Mouse (Mus musculus): ENCODE measurements around the gene Gm20388. TPM values are rescaled to one million over a fixed set of nuclear protein-coding genes. Genes with fewer than 3 reads are reported as not detected.

The Gm20388 gene
- polyA plus RNA-seq, 1 experiment: 59.3 TPM

GRCm38 (mm10) chr8:119964859-119965258, 54.2 kb downstream of the Gm20388 start:
- no peak for TF ChIP-seq POLR2A (IDR thresholded peaks at IDR 0.05; ENCODE audit: borderline replicate concordance, extremely low read depth, insufficient read depth, insufficient read length, poor library complexity, severe bottlenecking)
- no peak for TF ChIP-seq CTCF (IDR thresholded peaks at IDR 0.05; ENCODE audit: borderline replicate concordance, extremely low read depth, insufficient read depth, insufficient read length)
- DNase-seq (ENCODE audit: low read depth): no peak

DNA sequence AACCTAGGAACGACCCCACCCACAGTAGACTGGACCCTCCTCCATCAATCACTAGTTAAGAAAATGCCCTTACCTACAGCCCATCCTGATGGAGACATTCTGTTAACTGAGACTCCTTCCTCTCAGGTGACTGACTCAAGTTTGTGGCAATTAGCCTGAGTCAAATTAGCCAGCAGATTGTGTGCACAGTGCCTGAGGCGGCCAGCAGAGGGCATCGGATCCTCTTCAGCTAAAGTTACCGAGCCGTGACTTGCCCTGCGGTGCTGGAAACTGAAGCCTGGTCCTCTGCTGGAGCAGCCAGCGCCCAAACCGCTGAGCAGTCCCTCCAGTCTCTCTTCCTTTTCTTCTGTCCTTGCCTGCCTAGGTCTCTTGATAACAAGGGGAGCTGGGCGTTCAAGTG, 56.8 kb downstream of the Gm20388 start:
- no peak for DNase-seq (ENCODE audit: low read depth)
- TF ChIP-seq CTCF (IDR thresholded peaks at IDR 0.05; ENCODE audit: borderline replicate concordance, extremely low read depth, insufficient read depth, insufficient read length) (no peak), POLR2A (IDR thresholded peaks at IDR 0.05; ENCODE audit: borderline replicate concordance, extremely low read depth, insufficient read depth, insufficient read length, poor library complexity, severe bottlenecking) (no peak)

DNA sequence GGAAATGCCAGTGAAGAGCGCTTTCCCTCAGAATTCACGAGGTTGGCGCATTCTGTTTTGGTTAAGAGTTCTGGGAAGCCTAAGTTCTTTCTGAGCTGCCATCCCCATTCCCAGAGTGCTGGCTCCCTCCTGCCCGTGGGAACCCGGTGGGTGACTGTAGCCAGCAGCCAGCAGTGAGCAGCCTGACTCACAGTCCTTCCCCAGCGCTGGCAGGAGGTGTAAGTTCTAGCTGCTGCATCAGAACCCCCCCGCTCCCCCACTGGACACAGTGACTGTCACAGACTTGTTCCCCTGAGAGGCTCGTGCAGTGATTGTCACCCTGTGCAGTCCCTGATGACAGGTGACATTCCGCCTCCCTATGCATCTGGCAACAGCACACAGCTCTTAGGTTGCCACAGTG, 59.5 kb downstream of the Gm20388 start:
- no peak for TF ChIP-seq CTCF (IDR thresholded peaks at IDR 0.05; ENCODE audit: borderline replicate concordance, extremely low read depth, insufficient read depth, insufficient read length)
- TF ChIP-seq POLR2A (IDR thresholded peaks at IDR 0.05; ENCODE audit: borderline replicate concordance, extremely low read depth, insufficient read depth, insufficient read length, poor library complexity, severe bottlenecking): no peak
- no peak for DNase-seq (ENCODE audit: low read depth)

DNA sequence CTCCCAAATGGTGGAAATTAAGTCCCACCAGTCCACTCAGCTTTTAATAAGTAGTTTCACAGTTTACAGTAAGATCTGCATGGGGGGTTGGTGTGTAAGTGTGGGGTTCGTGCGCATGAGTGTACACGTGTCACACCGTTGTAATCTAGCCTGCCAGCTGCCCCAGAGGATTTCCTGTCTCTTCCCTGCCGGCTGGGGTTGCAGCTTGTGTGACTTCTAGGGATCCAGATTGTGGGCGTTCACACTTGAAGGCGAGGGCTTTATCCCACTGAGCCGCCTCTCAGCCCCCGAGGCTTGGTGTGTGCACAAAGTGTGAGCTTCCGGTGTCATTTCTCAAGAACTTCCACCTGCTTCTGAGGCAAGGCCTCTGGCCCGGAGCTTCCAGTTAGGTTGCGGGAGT, 61.9 kb downstream of the Gm20388 start:
- no peak for DNase-seq (ENCODE audit: low read depth)
- no peak for TF ChIP-seq POLR2A (IDR thresholded peaks at IDR 0.05; ENCODE audit: borderline replicate concordance, extremely low read depth, insufficient read depth, insufficient read length, poor library complexity, severe bottlenecking)
- TF ChIP-seq CTCF (IDR thresholded peaks at IDR 0.05; ENCODE audit: borderline replicate concordance, extremely low read depth, insufficient read depth, insufficient read length): no peak

DNA sequence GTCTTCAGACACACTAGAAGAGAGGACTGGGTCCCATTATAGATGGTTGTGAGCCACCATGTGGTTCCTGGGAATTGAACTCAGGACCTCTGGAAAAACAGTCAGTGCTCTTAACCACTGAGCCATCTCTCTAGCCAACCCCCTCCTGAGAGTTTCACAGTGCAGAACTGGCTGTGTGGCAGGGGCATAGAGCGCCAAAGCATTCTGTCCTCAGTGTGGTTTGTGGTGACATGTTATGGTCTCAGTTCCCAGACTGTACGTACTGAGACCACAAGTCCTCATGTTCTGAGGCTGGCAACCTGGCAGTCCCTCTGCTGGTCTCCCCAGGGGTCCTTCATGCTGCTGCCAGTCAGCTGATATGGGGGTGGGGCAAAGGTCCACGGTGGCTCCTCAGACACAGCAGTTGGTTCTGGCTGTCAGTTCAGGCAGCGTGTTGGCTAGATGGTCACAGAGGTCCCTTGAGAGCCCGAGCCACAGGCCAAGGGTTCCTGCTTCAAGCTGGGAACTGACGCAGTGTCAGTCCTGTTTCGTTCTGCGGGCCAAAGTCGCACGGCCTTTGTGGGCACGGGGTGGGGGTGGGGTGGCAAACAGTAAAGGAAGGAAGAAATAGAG, 68.2 kb downstream of the Gm20388 start:
- no peak for DNase-seq (ENCODE audit: low read depth)
- no peak for TF ChIP-seq POLR2A (IDR thresholded peaks at IDR 0.05; ENCODE audit: borderline replicate concordance, extremely low read depth, insufficient read depth, insufficient read length, poor library complexity, severe bottlenecking)

DNA sequence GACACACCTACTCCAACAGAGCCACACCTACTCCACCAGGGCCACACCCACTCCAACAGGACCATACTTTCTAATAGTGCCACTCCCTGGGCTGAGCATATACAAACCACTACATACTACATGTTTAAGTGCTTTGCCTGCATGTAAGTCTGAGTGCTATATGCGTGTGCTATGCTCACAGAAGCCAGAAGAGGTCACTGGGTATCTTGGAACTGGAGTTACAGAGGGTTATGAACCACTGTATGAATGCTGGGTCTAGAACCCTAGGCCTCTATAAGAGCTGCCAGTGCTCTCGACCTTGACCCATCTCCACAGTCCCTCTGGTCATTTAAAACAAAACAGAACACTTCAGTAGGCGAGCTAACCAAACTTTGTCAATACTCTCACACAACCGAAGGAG, 70.6 kb downstream of the Gm20388 start:
- DNase-seq (ENCODE audit: low read depth): no peak
- TF ChIP-seq POLR2A (IDR thresholded peaks at IDR 0.05; ENCODE audit: borderline replicate concordance, extremely low read depth, insufficient read depth, insufficient read length, poor library complexity, severe bottlenecking) (no peak), CTCF (IDR thresholded peaks at IDR 0.05; ENCODE audit: borderline replicate concordance, extremely low read depth, insufficient read depth, insufficient read length) (peak; percentile 10; the same call in 1 of the 2 replicates)

- TF ChIP-seq CTCF (IDR thresholded peaks at IDR 0.05; ENCODE audit: borderline replicate concordance, extremely low read depth, insufficient read depth, insufficient read length) (peak; percentile 28; the same call in 1 of the 2 replicates), POLR2A (IDR thresholded peaks at IDR 0.05; ENCODE audit: borderline replicate concordance, extremely low read depth, insufficient read depth, insufficient read length, poor library complexity, severe bottlenecking) (no peak)
Measured at GRCm38 (mm10) chr8:119984085-119984484, 73.4 kb downstream of the Gm20388 start.

DNA sequence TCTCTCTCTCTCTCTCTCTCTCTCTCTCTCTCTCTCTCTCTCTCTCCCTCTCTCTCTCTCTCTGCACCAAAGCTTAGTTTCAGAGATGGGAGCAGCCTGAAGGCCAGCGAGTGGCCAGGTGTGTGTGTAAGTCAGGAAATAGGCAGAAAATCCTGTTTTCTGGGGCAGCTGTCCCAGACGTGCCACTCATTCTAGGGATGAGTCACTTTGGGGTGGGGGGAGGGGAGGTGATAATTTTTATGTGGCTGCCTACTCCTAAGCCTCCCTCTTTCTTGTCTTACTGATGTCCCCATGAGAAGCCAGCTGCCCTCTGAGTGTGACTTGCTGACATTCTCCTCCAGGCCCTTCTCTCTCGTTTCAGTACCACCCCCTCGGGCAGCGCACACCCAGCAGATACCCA, 75.5 kb downstream of the Gm20388 start:
- TF ChIP-seq CTCF (IDR thresholded peaks at IDR 0.05; ENCODE audit: borderline replicate concordance, extremely low read depth, insufficient read depth, insufficient read length) (no peak), POLR2A (IDR thresholded peaks at IDR 0.05; ENCODE audit: borderline replicate concordance, extremely low read depth, insufficient read depth, insufficient read length, poor library complexity, severe bottlenecking) (no peak)
- no peak for DNase-seq (ENCODE audit: low read depth)

More at GRCm38 (mm10) chr8:119984085-119984484, 73.4 kb downstream of the Gm20388 start:
- no peak for DNase-seq (ENCODE audit: low read depth)

DNA sequence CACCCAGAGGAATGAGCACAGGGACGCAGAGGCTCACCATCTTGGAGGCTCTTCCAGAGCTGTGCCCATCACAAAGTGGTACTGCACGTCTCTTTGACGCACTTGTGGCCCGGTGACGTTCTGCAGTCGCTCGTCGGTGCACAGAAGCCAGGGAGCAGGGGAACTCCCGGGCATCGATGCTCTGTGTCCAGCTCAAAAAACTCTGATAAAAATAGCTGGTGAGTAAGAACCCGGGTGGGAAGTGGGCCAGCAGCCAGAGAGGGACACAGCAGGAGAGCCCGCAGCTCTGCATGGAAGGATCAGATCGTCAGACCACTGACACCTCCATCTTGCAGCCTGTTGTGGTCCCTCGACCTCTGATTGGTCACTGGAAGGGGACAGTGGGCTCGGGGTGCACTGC, 77.4 kb downstream of the Gm20388 start:
- no peak for DNase-seq (ENCODE audit: low read depth)
- TF ChIP-seq CTCF (IDR thresholded peaks at IDR 0.05; ENCODE audit: borderline replicate concordance, extremely low read depth, insufficient read depth, insufficient read length) (no peak), POLR2A (IDR thresholded peaks at IDR 0.05; ENCODE audit: borderline replicate concordance, extremely low read depth, insufficient read depth, insufficient read length, poor library complexity, severe bottlenecking) (no peak)

DNA sequence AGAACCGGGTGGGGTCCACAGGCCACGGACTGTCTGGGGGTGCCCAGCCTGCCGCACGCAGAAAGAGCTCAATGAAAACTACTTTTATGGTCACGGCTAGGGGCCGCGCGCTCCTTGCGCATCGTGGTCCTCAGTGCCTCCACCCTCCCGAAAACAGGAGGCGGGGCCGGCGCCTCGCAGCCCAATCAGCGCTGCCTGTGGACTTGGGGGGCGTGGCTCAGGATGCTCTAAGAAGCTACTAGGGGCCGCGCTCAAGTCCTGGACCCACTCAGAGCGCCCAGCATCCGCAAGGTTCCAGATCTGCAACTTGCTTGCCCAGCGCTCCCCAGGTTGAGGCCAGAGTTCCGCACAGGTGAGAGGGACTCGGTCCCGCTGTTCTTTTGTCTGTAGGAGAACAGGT, 81.6 kb downstream of the Gm20388 start, which contains the start of gene Crispld2:
Crispld2 (plus strand) TSS at position 190 of the 400 bp plus-strand sequence.
- peak; percentile 95 for DNase-seq (ENCODE audit: low read depth)
- TF ChIP-seq CTCF (IDR thresholded peaks at IDR 0.05; ENCODE audit: borderline replicate concordance, extremely low read depth, insufficient read depth, insufficient read length): no peak
- no peak for TF ChIP-seq POLR2A (IDR thresholded peaks at IDR 0.05; ENCODE audit: borderline replicate concordance, extremely low read depth, insufficient read depth, insufficient read length, poor library complexity, severe bottlenecking)

GRCm38 (mm10) chr8:119994114-119994513, 83.5 kb downstream of the Gm20388 start:
- TF ChIP-seq POLR2A (IDR thresholded peaks at IDR 0.05; ENCODE audit: borderline replicate concordance, extremely low read depth, insufficient read depth, insufficient read length, poor library complexity, severe bottlenecking) (no peak), CTCF (IDR thresholded peaks at IDR 0.05; ENCODE audit: borderline replicate concordance, extremely low read depth, insufficient read depth, insufficient read length) (no peak)
- no peak for DNase-seq (ENCODE audit: low read depth)

DNA sequence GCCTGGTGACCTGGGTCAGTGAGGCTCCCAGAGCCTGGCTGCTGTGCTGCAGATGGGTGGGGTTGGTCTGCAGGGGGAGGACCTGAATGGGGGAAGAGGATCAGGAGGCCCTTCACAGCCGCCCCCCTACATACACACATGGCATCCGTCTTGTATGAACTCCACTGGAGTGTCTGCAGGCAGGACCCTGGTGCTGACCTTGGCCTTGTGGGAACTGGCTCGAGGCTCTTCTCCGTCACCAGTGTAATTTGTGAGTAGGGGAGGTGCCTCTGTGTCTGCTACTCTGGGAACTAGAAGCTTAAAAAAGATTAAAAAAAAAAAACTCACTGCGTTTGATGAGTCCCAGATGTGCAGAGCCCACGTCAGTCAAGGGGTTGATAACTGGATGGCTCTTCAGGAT, 83.9 kb downstream of the Gm20388 start:
- DNase-seq (ENCODE audit: low read depth): no peak
- TF ChIP-seq POLR2A (IDR thresholded peaks at IDR 0.05; ENCODE audit: borderline replicate concordance, extremely low read depth, insufficient read depth, insufficient read length, poor library complexity, severe bottlenecking) (no peak), CTCF (IDR thresholded peaks at IDR 0.05; ENCODE audit: borderline replicate concordance, extremely low read depth, insufficient read depth, insufficient read length) (no peak)

All from brain, embryonic 14.5 days (tissue).